Mouse (Mus musculus): ENCODE measurements around the gene Rad51b.

The Rad51b gene

DNA sequence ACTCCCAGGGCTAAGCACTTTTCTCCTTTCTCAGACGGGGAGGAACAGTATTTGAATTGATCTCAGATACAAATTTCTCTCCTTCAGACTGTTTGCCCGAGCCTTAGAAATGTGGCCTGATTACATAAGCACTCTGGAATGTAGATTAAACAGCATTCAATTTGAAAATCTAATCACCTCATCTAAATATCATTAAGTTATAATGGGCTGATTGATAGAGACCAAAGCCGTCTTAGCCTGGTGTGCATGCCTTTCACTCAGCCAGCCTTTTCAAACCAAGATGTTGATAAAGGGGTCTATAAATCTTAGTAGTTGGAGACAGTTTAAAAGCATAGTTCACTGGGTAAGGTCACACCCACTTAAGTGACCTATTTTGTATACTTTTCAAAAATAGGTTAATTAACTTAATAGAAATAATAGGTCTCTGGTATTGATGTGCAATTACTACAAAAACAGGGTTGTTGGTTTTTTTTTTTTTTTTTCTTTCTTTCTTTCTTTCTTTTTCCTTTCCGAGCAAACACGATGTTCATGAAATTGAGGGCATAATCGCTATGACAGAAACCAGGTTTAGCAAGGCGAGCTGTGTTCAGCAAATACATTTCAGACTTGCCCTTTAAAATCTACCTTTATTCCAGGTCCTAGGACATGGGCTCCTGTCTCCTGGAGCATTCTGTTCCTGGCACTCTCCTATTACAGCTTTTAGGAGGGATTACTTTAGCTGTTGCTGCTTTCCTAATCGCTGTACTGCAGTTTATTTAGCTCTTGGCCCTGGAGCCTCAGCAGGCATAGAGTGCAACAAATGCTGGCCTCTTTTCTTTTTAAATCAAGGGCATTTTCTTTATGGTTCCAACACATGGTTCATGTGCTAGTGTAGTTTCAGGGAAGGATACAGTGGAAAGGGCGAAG, 238.7 kb downstream of the Rad51b start:
- no peak for DNase-seq

GRCm38 (mm10) chr12:79540176-79540575, 243.1 kb downstream of the Rad51b start:
- DNase-seq = no peak

DNA sequence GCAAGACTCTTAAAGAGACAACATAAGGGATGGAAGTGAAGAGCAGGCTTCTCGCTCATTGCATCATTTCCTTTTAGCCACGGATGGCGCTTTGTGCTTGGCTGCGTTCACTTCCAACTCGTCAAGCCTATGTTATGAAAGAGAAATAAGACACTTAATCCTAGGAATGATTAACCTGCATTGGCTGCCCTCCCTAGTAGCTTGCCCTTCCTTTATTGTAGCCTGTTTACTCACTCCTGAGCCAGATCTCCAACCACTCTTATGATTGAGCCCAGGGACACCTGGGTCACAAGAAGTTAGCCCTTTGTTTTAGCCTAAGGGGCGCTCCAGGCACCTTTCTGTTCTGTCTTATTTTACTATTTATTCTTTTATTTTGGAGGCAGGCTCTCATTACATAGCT, 244.5 kb downstream of the Rad51b start:
- peak; percentile 46 to 76 for DNase-seq

- DNase-seq = no peak
These were observed 248.0 kb downstream of the Rad51b start for GRCm38 (mm10) chr12:79545063-79545462.

DNA sequence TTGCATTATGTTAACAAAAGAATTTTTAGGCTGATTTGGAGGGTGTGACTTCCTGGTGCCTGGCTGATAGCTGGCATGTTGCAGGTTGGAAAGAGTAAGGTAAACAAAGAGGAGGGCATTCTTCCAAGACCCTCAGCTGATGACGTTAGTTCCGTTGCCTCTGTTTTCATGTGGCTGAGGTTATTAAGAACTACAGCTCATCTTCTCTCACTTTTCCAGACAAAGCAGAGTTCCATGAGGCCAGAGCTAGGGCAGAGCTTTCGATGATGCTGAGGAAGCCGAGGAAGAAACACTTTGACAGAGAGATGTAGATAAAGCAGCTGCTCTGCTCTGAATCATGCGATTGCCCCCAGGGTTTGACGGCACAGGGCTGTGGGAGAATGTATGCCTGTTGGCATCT, 250.5 kb downstream of the Rad51b start:
- DNase-seq = peak; percentile 54 to 73

GRCm38 (mm10) chr12:79548607-79549330, 251.7 kb downstream of the Rad51b start:
- no peak for DNase-seq

DNA sequence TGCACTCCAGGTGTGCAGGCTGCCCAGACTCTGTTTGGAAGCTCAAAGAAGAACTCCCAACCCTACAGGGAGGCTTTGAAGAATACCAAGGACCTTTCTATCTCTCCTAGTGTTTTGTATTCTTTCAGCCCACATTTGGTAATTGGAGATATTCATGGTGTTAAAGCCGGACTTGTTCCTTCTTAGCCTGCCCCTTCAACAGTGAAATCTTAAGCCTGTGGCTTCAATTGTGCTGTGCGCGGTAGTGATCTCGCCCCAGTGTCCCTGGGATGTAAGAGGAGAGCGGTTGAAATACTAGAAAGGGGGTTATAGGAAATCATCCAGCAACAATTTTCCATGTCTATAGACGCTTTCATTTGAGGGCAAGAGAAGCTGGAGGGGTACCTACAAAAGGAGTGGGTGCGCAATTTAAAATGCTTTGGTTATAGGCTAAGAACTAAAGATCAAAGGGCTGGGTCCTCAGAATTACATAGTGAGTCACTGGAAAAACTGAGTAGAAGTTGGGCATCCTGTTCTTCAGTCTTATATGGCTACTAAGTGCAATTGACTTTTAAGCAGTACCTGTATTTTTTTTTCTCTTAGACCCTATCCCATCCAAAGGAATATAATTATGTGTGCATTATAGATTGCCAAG, 253.1 kb downstream of the Rad51b start:
- DNase-seq = no peak

DNA sequence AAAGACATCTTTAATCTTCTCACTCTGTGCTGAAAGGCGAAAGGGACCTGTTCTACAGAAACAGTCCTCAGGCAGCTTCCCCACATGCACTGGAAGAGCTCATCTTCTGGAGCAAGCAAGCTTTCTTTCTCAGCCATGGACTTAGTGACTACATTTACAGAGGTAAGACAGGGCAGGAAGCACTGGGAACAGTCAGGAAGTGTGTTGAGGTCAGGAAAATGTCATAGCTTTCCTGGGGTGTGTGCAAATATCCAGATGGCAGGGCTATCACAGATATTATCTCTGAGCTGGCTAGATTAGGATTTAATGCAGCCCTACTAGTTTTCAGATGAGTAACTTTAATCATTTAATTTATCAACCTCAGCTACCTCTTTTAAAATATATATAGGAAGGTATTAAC, 254.2 kb downstream of the Rad51b start:
- DNase-seq = no peak

GRCm38 (mm10) chr12:79553056-79553455, 256.0 kb downstream of the Rad51b start:
- no peak for DNase-seq

- DNase-seq = peak; percentile 22 to 63
These were observed 260.8 kb downstream of the Rad51b start for GRCm38 (mm10) chr12:79557904-79558303.

DNA sequence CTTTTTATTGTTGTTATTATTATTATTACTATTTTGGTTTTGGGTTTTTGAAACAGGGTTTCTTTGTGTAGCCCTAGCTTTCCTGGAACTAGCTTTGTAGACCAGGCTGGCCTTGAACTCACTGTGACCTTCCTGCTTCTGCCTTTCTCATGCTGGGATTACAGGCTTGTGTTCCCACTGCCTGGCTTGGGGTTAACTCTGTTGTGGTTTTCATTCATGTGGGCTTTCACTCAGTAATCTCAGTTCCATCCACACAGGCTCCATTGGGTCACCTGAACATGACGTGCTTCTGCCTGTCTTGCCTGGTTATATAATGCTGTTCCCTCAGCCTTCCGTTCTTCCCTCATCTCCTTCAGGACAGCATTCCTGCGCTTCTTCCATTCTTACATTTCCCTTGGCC, 261.6 kb downstream of the Rad51b start:
- DNase-seq = no peak

- peak in 1 of 2 experiments; percentile 29 for DNase-seq
These were observed 262.4 kb downstream of the Rad51b start for GRCm38 (mm10) chr12:79559410-79560015.

DNA sequence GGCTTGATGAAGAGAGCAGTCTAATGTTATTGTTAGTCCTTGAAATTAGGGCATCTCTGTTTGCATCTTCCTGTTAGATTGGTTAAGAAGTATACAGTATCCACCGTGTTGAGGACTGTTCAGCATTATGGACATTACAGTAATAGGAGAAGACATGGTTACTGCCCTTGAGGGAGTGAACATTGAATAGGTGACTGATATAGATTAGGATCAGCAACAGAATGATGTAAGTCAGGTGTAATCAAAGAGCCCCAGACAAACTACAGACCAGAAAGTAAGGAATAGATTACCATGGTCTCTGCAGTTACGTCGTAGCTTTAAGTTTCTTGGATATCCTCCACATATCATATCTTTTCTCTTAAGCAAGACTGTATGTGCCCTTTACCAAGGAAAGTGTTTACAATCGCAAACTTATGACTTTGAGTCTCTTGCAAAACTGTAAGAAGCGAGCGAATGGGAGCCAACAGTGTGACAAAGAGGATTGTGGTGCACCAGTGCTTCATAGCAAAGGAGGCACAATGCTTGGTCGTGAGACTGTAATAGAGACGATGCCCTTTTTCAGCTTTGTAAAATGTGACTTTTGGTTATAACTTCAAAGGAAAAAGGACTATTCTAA, 263.1 kb downstream of the Rad51b start:
- DNase-seq = no peak

GRCm38 (mm10) chr12:79560893-79561292, 263.8 kb downstream of the Rad51b start:
- DNase-seq = peak in 1 of 2 experiments; percentile 29

DNA sequence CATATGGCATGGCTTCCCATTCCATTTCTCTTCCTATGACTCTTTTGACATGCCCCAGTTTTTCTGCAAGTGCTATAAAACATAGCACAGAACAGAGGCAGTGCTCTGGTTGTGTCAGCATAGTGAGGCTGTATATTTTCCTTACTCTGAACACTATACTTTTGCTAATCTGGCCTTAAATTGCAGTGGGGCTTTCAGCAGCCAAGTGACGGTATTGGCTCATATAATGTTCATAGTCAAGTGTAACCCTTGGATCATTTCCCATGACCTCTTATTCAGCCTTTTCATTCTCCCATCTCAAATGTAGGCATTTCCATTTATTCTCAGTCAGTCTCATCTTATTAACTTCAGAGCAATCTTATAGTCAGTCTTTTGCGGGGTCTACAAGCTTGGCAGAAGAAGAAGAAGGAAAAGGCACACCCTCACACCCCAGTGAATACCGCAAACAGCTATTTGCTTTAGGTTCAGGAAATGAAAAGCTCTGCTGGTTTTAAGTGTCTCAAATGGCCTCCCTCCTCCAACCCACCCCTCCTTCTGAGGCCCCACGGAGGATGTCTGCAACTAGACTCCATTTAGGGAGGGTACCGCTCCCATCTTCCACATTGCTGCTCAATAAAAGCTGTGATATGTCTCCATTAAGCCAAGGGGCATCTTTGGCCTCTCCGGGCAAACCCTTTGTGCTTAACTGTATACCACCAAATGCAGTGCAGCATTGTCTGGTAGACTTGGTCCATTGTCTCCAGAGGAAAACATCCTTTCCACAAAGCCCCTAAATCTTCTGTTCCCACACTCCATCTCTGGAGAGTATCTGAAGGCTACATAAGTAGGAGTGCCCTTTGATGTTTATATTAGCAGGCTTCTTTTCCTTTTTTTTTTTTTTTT, 277.3 kb downstream of the Rad51b start:
- DNase-seq = no peak

DNA sequence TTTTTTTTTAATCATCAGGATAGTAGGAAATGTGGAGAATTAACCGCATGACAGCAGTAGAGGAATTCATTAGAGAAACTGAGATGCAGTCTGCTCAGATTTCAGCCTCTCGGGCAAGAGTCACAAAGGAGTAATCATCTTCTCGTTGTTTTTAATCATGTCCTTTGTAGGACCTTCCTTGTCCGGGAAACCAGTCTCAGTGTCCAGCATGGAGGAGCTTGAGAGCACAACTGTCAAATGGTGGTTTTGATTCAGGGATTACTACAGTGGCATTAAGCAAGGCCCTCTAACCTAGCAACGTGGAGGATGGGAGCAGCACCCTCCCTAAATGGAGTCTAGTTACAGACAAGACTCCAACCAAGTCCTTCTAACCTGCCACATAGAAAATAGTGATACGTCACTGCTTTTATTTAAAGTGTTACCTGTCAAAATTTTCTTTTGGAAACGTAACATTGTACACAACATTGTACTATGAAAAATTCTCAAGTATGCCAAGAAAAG, 278.0 kb downstream of the Rad51b start:
- no peak for DNase-seq

DNA sequence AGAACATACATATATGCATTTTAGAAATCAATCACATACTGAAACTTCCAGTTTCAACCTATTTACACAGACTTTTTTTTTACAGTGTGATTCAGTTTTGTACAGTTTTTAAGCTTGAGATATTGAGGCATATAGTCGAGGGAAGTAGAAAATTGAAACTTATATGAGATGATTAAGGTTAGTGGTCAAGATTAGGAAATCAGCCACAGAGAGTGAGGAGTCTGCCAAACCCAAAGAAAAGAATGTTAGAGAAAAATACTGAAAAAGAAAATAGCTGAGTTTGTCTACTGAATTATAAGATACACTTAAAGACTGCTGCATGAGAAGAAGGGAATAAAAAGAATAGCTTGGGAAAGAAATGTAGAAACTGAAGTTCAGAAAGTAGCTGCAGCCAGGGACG, 280.4 kb downstream of the Rad51b start:
- no peak for DNase-seq

GRCm38 (mm10) chr12:79579018-79579585, 282.0 kb downstream of the Rad51b start:
- no peak for DNase-seq

DNA sequence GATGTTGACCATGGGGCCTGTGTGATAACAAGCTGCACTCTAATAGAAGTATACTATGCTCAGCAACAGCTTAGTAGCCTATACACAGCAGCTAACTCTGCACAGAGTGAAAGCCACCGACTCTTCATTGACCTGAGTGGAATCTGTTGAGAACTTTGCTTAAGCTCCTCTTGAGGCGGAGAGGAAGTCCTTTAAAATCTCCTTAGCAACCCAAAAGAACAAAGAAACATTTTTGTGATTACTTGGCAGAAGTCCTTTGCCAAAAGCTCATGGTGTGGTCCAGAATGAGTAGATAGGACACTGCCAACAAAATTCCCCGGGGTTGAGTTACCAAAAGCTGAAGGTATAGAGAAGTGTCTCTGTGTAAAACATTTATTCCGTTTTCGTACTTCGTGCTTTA, 282.8 kb downstream of the Rad51b start:
- DNase-seq = peak; percentile 30 to 68

DNA sequence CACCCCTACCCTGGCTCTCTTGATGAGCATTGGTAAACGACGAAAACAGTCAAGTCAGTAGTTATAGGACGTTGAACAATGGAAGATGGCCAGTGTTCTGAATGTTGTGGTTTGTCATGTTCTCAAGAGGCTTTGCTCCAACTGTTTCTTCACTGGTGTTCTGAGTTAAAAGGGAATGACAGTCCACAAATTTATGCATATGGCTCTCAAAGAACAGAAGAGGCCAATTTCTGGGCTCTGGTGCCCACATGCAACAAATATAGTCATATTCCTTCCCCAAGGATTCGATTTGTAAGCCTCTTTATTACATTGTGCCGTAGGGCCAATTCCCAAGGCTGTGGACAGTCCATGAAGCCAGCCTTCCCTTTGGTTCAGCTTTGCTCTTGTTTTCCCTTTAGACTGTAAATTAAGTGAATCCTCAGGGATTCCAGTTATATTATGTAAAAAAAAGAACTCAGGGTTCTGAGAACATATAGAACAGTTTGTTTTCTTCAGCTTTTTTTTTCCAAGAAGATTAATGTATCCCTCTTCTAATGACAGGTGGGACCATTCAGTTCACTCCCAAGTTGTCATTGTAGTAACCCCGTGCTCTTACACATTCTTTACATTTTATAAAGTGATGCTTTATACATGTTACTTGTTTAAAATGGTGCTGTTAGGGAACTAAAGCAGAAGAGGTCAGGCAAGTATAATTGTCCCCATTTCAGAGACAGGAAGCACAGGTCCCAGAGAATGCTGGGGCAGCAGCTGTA, 287.6 kb downstream of the Rad51b start:
- no peak for DNase-seq
